Mouse (Mus musculus): Measurements from ENCODE around the gene Katnal1. TPM values are rescaled to one million over a fixed set of nuclear protein-coding genes. Genes with fewer than 3 reads are reported as not detected.

Gene Katnal1
- polyA plus RNA-seq, 1 experiment = 19.2 TPM

GRCm38 (mm10) chr5:148956091-148956490 lies 27.0 kb upstream of the Katnal1 start:
- no peak overlapping the region for H3K4me3 ChIP-seq (ENCODE audit: insufficient read depth, low read length)

GRCm38 (mm10) chr5:148955575-148955974 lies 26.5 kb upstream of the Katnal1 start:
- Histone ChIP-seq H3K27ac (ENCODE audit: insufficient read depth, low read length) (no peak overlapping the region), H3K4me1 (ENCODE audit: control insufficient read depth, insufficient read depth, low read length) (peaks cover 2% of the 10 kb centered on the region; the same call in 1 of the 2 replicates), H3K4me3 (ENCODE audit: insufficient read depth, low read length) (no peak overlapping the region)
- no peak for TF ChIP-seq CTCF (IDR thresholded peaks at IDR 0.05; ENCODE audit: borderline replicate concordance, insufficient read depth, low read length)
- TF ChIP-seq POLR2A (IDR thresholded peaks at IDR 0.05; ENCODE audit: low read depth, low read length) = no peak

More at GRCm38 (mm10) chr5:148956091-148956490, 27.0 kb upstream of the Katnal1 start:
- no peaks in the 10 kb centered on the region for H3K4me1 ChIP-seq (ENCODE audit: control insufficient read depth, insufficient read depth, low read length)
- TF ChIP-seq CTCF (IDR thresholded peaks at IDR 0.05; ENCODE audit: borderline replicate concordance, insufficient read depth, low read length) (no peak), POLR2A (IDR thresholded peaks at IDR 0.05; ENCODE audit: low read depth, low read length) (no peak)
- no peak overlapping the region for H3K27ac ChIP-seq (ENCODE audit: insufficient read depth, low read length)

GRCm38 (mm10) chr5:148954314-148955060 lies 25.4 kb upstream of the Katnal1 start:
- H3K27ac ChIP-seq (ENCODE audit: insufficient read depth, low read length) = no peak overlapping the region
- H3K4me3 ChIP-seq (ENCODE audit: insufficient read depth, low read length) = no peak overlapping the region
- TF ChIP-seq POLR2A (IDR thresholded peaks at IDR 0.05; ENCODE audit: low read depth, low read length) = no peak
- no peak for TF ChIP-seq CTCF (IDR thresholded peaks at IDR 0.05; ENCODE audit: borderline replicate concordance, insufficient read depth, low read length)
- H3K4me1 ChIP-seq (ENCODE audit: control insufficient read depth, insufficient read depth, low read length) = peaks cover 4% of the 10 kb centered on the region; the same call in 1 of the 2 replicates

GRCm38 (mm10) chr5:148953098-148953497 lies 24.0 kb upstream of the Katnal1 start:
- Histone ChIP-seq H3K27ac (ENCODE audit: insufficient read depth, low read length) (no peak overlapping the region), H3K4me3 (ENCODE audit: insufficient read depth, low read length) (no peak overlapping the region), H3K4me1 (ENCODE audit: control insufficient read depth, insufficient read depth, low read length) (peaks cover 4% of the 10 kb centered on the region; the same call in 1 of the 2 replicates)
- no peak for TF ChIP-seq POLR2A (IDR thresholded peaks at IDR 0.05; ENCODE audit: low read depth, low read length)
- TF ChIP-seq CTCF (IDR thresholded peaks at IDR 0.05; ENCODE audit: borderline replicate concordance, insufficient read depth, low read length) = no peak

- H3K4me3 ChIP-seq (ENCODE audit: insufficient read depth, low read length) = no peak overlapping the region
- H3K27ac ChIP-seq (ENCODE audit: insufficient read depth, low read length) = no peak overlapping the region
- H3K4me1 ChIP-seq (ENCODE audit: control insufficient read depth, insufficient read depth, low read length) = peaks cover 4% of the 10 kb centered on the region; the same call in 1 of the 2 replicates
- no peak for TF ChIP-seq POLR2A (IDR thresholded peaks at IDR 0.05; ENCODE audit: low read depth, low read length)
- TF ChIP-seq CTCF (IDR thresholded peaks at IDR 0.05; ENCODE audit: borderline replicate concordance, insufficient read depth, low read length) = peak; percentile 41; the same call in 1 of the 2 replicates
Observed at GRCm38 (mm10) chr5:148952419-148952818, 23.3 kb upstream of the Katnal1 start.

GRCm38 (mm10) chr5:148951360-148951759 lies 22.2 kb upstream of the Katnal1 start:
- no peak for TF ChIP-seq CTCF (IDR thresholded peaks at IDR 0.05; ENCODE audit: borderline replicate concordance, insufficient read depth, low read length)
- no peak for TF ChIP-seq POLR2A (IDR thresholded peaks at IDR 0.05; ENCODE audit: low read depth, low read length)
- H3K4me1 ChIP-seq (ENCODE audit: control insufficient read depth, insufficient read depth, low read length) = peaks cover 4% of the 10 kb centered on the region; the same call in 1 of the 2 replicates
- no peak overlapping the region for H3K27ac ChIP-seq (ENCODE audit: insufficient read depth, low read length)
- H3K4me3 ChIP-seq (ENCODE audit: insufficient read depth, low read length) = no peak overlapping the region

GRCm38 (mm10) chr5:148950064-148950463 lies 20.9 kb upstream of the Katnal1 start:
- TF ChIP-seq CTCF (IDR thresholded peaks at IDR 0.05; ENCODE audit: borderline replicate concordance, insufficient read depth, low read length) (no peak), POLR2A (IDR thresholded peaks at IDR 0.05; ENCODE audit: low read depth, low read length) (peak; percentile 48)
- peak overlapping the region; percentile 89 for H3K27ac ChIP-seq (ENCODE audit: insufficient read depth, low read length)
- peaks cover 4% of the 10 kb centered on the region; the same call in 1 of the 2 replicates for H3K4me1 ChIP-seq (ENCODE audit: control insufficient read depth, insufficient read depth, low read length)
- no peak overlapping the region for H3K4me3 ChIP-seq (ENCODE audit: insufficient read depth, low read length)

- TF ChIP-seq POLR2A (IDR thresholded peaks at IDR 0.05; ENCODE audit: low read depth, low read length) (no peak), CTCF (IDR thresholded peaks at IDR 0.05; ENCODE audit: borderline replicate concordance, insufficient read depth, low read length) (no peak)
- H3K4me3 ChIP-seq (ENCODE audit: insufficient read depth, low read length) = no peak overlapping the region
- H3K4me1 ChIP-seq (ENCODE audit: control insufficient read depth, insufficient read depth, low read length) = peaks cover 4% of the 10 kb centered on the region; the same call in 1 of the 2 replicates
- no peak overlapping the region for H3K27ac ChIP-seq (ENCODE audit: insufficient read depth, low read length)
Observed at GRCm38 (mm10) chr5:148948577-148948976, 19.5 kb upstream of the Katnal1 start.

GRCm38 (mm10) chr5:148947412-148947811 lies 18.3 kb upstream of the Katnal1 start:
- Histone ChIP-seq H3K4me3 (ENCODE audit: insufficient read depth, low read length) (no peak overlapping the region), H3K4me1 (ENCODE audit: control insufficient read depth, insufficient read depth, low read length) (peaks cover 4% of the 10 kb centered on the region; the same call in 1 of the 2 replicates), H3K27ac (ENCODE audit: insufficient read depth, low read length) (no peak overlapping the region)
- TF ChIP-seq POLR2A (IDR thresholded peaks at IDR 0.05; ENCODE audit: low read depth, low read length) (no peak), CTCF (IDR thresholded peaks at IDR 0.05; ENCODE audit: borderline replicate concordance, insufficient read depth, low read length) (no peak)

- H3K27ac ChIP-seq (ENCODE audit: insufficient read depth, low read length) = no peak overlapping the region
- peaks cover 4% of the 10 kb centered on the region; the same call in 1 of the 2 replicates for H3K4me1 ChIP-seq (ENCODE audit: control insufficient read depth, insufficient read depth, low read length)
- TF ChIP-seq CTCF (IDR thresholded peaks at IDR 0.05; ENCODE audit: borderline replicate concordance, insufficient read depth, low read length) (peak; percentile 13; the same call in 1 of the 2 replicates), POLR2A (IDR thresholded peaks at IDR 0.05; ENCODE audit: low read depth, low read length) (no peak)
- no peak overlapping the region for H3K4me3 ChIP-seq (ENCODE audit: insufficient read depth, low read length)
Observed at GRCm38 (mm10) chr5:148946787-148947186, 17.7 kb upstream of the Katnal1 start.
